In the genomic region with DNA sequence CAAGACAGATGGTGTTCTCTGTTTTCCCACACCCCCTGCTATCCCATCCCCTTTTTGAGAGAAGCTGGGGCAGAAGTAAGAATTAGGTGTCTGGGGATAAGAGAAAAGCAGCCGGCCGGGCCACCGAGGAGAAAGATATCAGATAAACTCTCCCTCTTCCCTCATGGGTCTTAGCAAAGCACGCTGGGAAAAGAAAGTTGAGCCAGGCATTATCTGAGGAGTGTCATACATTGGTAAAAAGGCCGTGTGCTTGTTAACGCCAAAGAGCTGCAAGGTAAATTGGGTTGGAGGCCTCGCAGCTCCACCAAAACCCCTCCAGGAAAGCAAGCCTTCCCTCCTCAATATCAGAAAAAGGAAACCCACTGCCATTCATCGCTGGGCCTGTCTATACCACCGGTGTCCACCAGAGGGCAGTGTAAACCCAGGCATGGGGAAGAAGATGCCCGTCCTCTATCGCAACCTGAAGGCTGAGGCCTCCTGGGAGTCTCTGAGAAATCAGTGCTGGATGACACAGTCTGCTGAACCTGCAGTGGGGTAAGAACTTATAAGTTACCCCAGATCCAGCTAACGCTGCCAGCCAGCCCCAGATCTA, we compare ENCODE assay signal across 9 mouse cellular contexts. TPM values are rescaled to one million over a fixed set of nuclear protein-coding genes. Genes with fewer than 3 reads are reported as not detected.
A peak's percentile ranks its signal among the peaks of the same experiment; 100 is the strongest.
DNase-seq lines count a peak whose midpoint lies in the region; ATAC-seq and TF ChIP-seq lines count a peak whose summit lies in the region.
"Had no signal": no experiment of that assay in that cellular context is flagged by ENCODE, and none has a peak within 500 bp of the region (broad histone marks: within the 10 kb centered on the region; RNA-seq: fewer than 3 reads in every experiment).

No protein-coding gene starts in this region.

- no peaks in the 10 kb centered on the region for H3K36me3 ChIP-seq in C2C12 (ENCODE audit: control insufficient read depth, insufficient read depth)
- no peaks in the 10 kb centered on the region for H3K36me3 ChIP-seq in liver, embryonic 15.5 days (replicated peaks)

- H3K79me2 ChIP-seq in C2C12 (ENCODE audit: control insufficient read depth, insufficient read depth), result no peaks in the 10 kb centered on the region

- TF ChIP-seq CTCF in C2C12 (IDR thresholded peaks at IDR 0.05; ENCODE audit: control insufficient read depth, insufficient read depth, insufficient read length), result peak; percentile 85
- peak; percentile 90 for TF ChIP-seq CTCF in olfactory bulb, adult 2 months (IDR thresholded peaks at IDR 0.05; ENCODE audit: insufficient read depth, low read depth, low read length)

- H3K27ac ChIP-seq in liver, embryonic 15.5 days (replicated peaks), result no peak overlapping the region
- no peak overlapping the region for H3K27ac ChIP-seq in olfactory bulb, adult 2 months (ENCODE audit: insufficient read depth, low read depth, low read length)

- peak; percentile 91 for DNase-seq in adrenal gland, postnatal 10 days
- DNase-seq in embryo, embryonic 11.5 days (ENCODE audit: low read depth, low spot score), result peak; percentile 67
- DNase-seq in heart, adult 9 months (ENCODE audit: low spot score in 2 of 2), result peak; percentile 32 to 60
- DNase-seq in kidney, postnatal 25 days, result peak; percentile 72 to 82
- peak; percentile 63 to 72 for DNase-seq in thymus, adult 18-20 months

- H3K27me3 ChIP-seq in C2C12 (ENCODE audit: control insufficient read depth, insufficient read depth, insufficient read length), result no peaks in the 10 kb centered on the region
- H3K27me3 ChIP-seq in liver, embryonic 15.5 days, result peaks cover 55% of the 10 kb centered on the region

- no peak overlapping the region for H3ac ChIP-seq in C2C12 (ENCODE audit: control insufficient read depth, insufficient read length, low read depth)

- H3K4me1 ChIP-seq in liver, embryonic 15.5 days (replicated peaks), result peaks cover 14% of the 10 kb centered on the region
- H3K4me1 ChIP-seq in olfactory bulb, adult 2 months (ENCODE audit: control insufficient read depth, insufficient read depth, low read length), result peaks cover 13% of the 10 kb centered on the region

- no peak for TF ChIP-seq POLR2A in olfactory bulb, adult 2 months (IDR thresholded peaks at IDR 0.05; ENCODE audit: insufficient read depth, low read depth, low read length)

- H3K4me2 ChIP-seq in liver, embryonic 15.5 days, result peak overlapping the region; percentile 41

- WGBS in liver, embryonic 15.5 days (ENCODE audit: insufficient replicate concordance), result 2% methylated on average over 12 of the region's 12 CpGs
- WGBS in olfactory bulb, adult 2 months, result 20% methylated on average over 12 of the region's 12 CpGs

- no peak for ATAC-seq in liver, embryonic 15.5 days (ENCODE audit: insufficient read depth)

- no peak overlapping the region for H3K4me3 ChIP-seq in C2C12 (ENCODE audit: insufficient read depth, poor library complexity, severe bottlenecking)
- H3K4me3 ChIP-seq in liver, embryonic 15.5 days (replicated peaks), result no peak overlapping the region
- H3K4me3 ChIP-seq in olfactory bulb, adult 2 months (ENCODE audit: insufficient read depth, low read depth, low read length), result no peak overlapping the region
- H3K4me3 ChIP-seq: erythroblast, embryonic 14.5 days had no signal

- no peaks in the 10 kb centered on the region for H3K79me3 ChIP-seq in C2C12 (ENCODE audit: low read depth)

- no peak overlapping the region for H3K9ac ChIP-seq in liver, embryonic 15.5 days

- no peaks in the 10 kb centered on the region for H3K9me3 ChIP-seq in liver, embryonic 15.5 days (replicated peaks)

TF ChIP-seq in C2C12, 6 proteins besides CTCF, POLR2A, EP300 and RAD21:
- TF ChIP-seq FOSL1 (IDR thresholded peaks at IDR 0.05; ENCODE audit: insufficient read depth, low read length, poor library complexity, severe bottlenecking) (no peak), USF1 (IDR thresholded peaks at IDR 0.05; ENCODE audit: low read depth) (no peak), CEBPB (IDR thresholded peaks at IDR 0.05; ENCODE audit: low read depth) (no peak), MYOG (IDR thresholded peaks at IDR 0.05; ENCODE audit: control insufficient read depth, extremely low read depth, insufficient read length) (no peak), MAX (IDR thresholded peaks at IDR 0.05) (no peak), MYOD1 (IDR thresholded peaks at IDR 0.05; ENCODE audit: control insufficient read depth, insufficient read length, low read depth) (no peak)

RNA-seq across cellular contexts. Expression of gene Spats1, which starts 3.1 kb away (rescaled TPM):
- polyA plus RNA-seq in C2C12 (2012; fragmentation: generic; extraction: Trizol), result 0.11 TPM
- under 1 TPM in 1 of 2 experiments, not detected in 1; 0.48 TPM for total RNA-seq in adrenal gland, postnatal 10 days (2021)
- polyA plus RNA-seq in liver, embryonic 15.5 days (2015; fragmentation: Nextera tagmentation; extraction: Ambion mirVana), result 0.13 and 0.18 TPM in 2 replicates
- polyA plus RNA-seq in olfactory bulb, adult 2 months (2012; ENCODE audit: insufficient read depth, insufficient read length, low replicate concordance, missing spikeins), result not detected in 2 replicates
- polyA plus RNA-seq: erythroblast, embryonic 14.5 days had no signal

RNA-seq across cellular contexts. Expression of gene Aars2, which starts 28.3 kb away (rescaled TPM):
- polyA plus RNA-seq in C2C12 (2012; fragmentation: generic; extraction: Trizol), result 14.3 TPM
- total RNA-seq in adrenal gland, postnatal 10 days (2021), result 10 to 100 TPM; 17.6 to 22.6 TPM
- polyA plus RNA-seq in liver, embryonic 15.5 days (2015; fragmentation: Nextera tagmentation; extraction: Ambion mirVana), result 6.2 and 7.2 TPM in 2 replicates
- polyA plus RNA-seq in olfactory bulb, adult 2 months (2012; ENCODE audit: insufficient read depth, insufficient read length, low replicate concordance, missing spikeins), result not detected in 2 replicates

RNA-seq across cellular contexts. Expression of gene Cdc5l, which starts 44.8 kb away (rescaled TPM):
- 28.3 TPM for polyA plus RNA-seq in C2C12 (2012; fragmentation: generic; extraction: Trizol)
- 10 to 100 TPM; 40.0 to 40.9 TPM for total RNA-seq in adrenal gland, postnatal 10 days (2021)
- 24.4 and 27.8 TPM in 2 replicates for polyA plus RNA-seq in liver, embryonic 15.5 days (2015; fragmentation: Nextera tagmentation; extraction: Ambion mirVana)
- polyA plus RNA-seq in olfactory bulb, adult 2 months (2012; ENCODE audit: insufficient read depth, insufficient read length, low replicate concordance, missing spikeins), result not detected in 2 replicates

RNA-seq across cellular contexts. Expression of gene Tcte1, which starts 44.9 kb away (rescaled TPM):
- polyA plus RNA-seq in C2C12 (2012; fragmentation: generic; extraction: Trizol), result not detected
- total RNA-seq in adrenal gland, postnatal 10 days (2021), result not detected
- polyA plus RNA-seq in liver, embryonic 15.5 days (2015; fragmentation: Nextera tagmentation; extraction: Ambion mirVana), result 0.05 TPM in 1 of 2 replicates, not detected in the other
- polyA plus RNA-seq in olfactory bulb, adult 2 months (2012; ENCODE audit: insufficient read depth, insufficient read length, low replicate concordance, missing spikeins), result not detected in 2 replicates
- polyA plus RNA-seq: erythroblast, embryonic 14.5 days had no signal

Comparison
In these comparisons a context has a peak if more than half of its experiments do, and no peak if none do; other contexts are left out.
1. RNA of gene Cdc5l, which starts 44.8 kb away (polyA plus RNA-seq): 28.3 TPM in C2C12 (single experiment) and 24.4 to 27.8 TPM in liver, embryonic 15.5 days; not detected in olfactory bulb, adult 2 months; every median in the first group is over 10 times any median in the second.
2. Peak in every context shown above with its lines, with median percentiles within 50 percentile points of each other: DNase-seq.